Mouse (Mus musculus): ENCODE results near the gene Rps27a. TPM values are rescaled to one million over a fixed set of nuclear protein-coding genes. Genes with fewer than 3 reads are reported as not detected.

Rps27a gene
- total RNA-seq, 2 experiments from 2014 or later = 1,238 to 1,298 TPM

GRCm38 (mm10) chr11:29514682-29515412 lies 33.1 kb downstream of the Rps27a start, which contains the start of gene Prorsd1:
TSS of gene Prorsd1 (minus strand) at chr11:29515033.
- DNase-seq (ENCODE audit: low spot score in 2 of 2) = peak; percentile 67 to 80

- no peak for DNase-seq (ENCODE audit: low spot score in 2 of 2)
Observed at GRCm38 (mm10) chr11:29514325-29514681, 33.6 kb downstream of the Rps27a start.

- DNase-seq (ENCODE audit: low spot score in 2 of 2) = no peak
Observed at GRCm38 (mm10) chr11:29512818-29513535, 34.9 kb downstream of the Rps27a start.

- DNase-seq (ENCODE audit: low spot score in 2 of 2) = no peak
Observed at GRCm38 (mm10) chr11:29509421-29509820, 38.5 kb downstream of the Rps27a start.

DNA sequence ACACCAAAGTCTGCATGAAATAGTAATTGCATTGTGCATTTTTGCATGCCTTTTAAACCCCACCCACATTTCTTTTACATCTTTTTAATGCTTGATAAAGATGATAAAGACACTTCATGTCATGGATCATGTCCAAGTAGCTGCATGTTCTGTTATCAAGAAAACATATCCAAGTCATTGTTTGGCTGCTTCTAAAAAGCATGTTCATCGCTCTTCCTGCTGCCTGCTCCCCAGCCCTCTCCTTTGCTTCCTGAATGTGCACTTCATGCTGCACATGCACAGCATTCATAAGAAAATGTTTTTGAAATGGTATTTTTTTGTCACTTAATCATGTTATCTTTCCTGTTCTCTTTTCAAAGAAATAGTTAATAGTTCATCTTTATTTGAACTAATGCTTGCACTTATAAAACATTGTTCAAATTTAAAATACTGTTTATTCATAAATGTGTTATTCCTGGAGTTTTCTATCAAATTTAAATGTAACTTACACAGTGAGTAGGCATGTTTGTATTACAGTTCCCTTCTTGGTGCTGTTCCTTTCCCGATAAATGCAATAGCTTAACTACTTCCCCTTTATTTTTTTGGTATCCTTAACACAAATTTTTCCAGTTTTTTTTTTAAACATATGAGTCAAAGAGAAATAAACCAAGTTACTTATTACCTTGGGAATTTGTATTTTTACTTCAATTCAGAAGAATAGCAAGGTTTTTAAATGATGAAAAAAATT lies 42.8 kb downstream of the Rps27a start:
- DNase-seq (ENCODE audit: low spot score in 2 of 2) = no peak

DNA sequence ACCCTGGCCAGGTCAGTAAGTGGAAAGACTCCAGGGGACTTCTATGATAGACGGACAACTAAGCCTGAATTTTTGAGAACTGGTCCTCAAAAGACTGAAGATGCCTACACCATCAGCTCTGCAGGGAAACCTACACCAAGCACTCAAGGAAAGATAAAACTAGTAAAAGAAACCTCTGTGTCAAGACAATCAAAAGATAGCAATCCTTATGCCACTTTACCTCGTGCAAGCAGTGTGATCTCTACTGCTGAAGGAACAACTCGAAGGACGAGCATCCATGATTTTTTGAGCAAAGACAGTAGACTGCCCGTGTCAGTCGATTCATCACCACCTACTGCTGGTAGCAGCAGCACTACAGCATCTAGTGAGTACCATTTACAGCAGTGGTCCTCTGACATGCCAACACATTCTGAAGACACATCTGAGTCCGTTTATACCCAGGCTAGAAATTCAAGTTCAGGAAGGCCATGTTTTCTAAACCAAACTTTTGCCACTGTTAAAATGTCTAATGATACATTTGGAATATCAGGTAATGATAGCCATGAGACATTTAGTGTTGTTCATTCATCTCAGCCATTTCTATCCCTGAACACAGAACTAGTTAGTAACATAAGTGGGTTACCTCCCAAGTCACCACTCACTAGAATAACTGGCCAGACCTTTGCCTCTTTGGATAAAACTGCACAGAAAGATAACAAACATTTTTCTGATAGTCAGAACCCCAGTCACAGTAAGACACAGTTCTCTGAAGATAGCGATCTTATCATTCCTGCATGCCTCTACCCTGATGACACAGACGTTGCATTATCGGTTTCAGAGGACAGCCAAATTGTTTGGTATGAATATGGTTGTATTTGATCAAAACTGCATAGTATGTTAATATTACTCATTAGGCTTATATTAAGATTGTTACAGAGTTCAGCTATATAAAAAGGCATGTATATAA lies 43.7 kb downstream of the Rps27a start:
- no peak for DNase-seq (ENCODE audit: low spot score in 2 of 2)

DNA sequence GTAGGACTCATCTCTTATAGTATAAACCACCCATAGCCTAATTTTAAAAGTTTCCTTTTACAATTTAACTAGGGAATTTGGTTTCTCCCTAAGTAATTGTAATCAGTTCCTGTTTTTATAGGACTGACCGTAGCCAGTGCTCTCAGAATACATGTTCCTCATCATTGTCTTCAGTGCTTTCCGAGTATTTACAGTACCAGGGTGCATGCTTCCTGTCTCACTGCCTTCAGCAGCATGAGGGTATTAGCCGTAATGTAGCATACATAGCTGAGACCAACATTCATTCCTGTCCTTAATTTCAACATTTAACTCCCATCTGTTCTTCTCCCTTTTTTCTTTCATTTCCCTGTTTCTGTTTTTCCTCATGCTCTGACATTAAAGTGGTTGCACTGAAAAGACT lies 50.9 kb downstream of the Rps27a start:
- no peak for DNase-seq (ENCODE audit: low spot score in 2 of 2)

Other genes with a start within 250 kb of the Rps27a start
- gene Ccdc88a, start 174.5 kb downstream of the Rps27a start, total RNA-seq (2021) = 10 to 100 TPM; 26.4 to 26.9 TPM
- 10 to 100 TPM; 17.7 to 22.3 TPM for gene Prorsd1, start 33.1 kb downstream of the Rps27a start, total RNA-seq (2021)
- 10 to 100 TPM; 47.1 to 49.7 TPM for gene Mtif2, start 21.7 kb downstream of the Rps27a start, total RNA-seq (2021)
- under 1 TPM; 0.42 to 0.48 TPM for gene Clhc1, start 159 bp downstream of the Rps27a start, total RNA-seq (2021)
- gene Rtn4, start 144.8 kb upstream of the Rps27a start, total RNA-seq (2021) = 100 to 1,000 TPM; 293 to 303 TPM